Mouse (Mus musculus) forebrain, embryonic 16.5 days (tissue): ENCODE results near the gene Fgfr3. TPM values are rescaled to one million over a fixed set of nuclear protein-coding genes. Genes with fewer than 3 reads are reported as not detected.

ENCODE experiments used
- ATAC-seq: fragments of 200-750 bp; cut with Nextera tagmentation; 2 replicates; pipeline ENCODE4 v1.8.0; 2017; ENCODE audit warnings: mild to moderate bottlenecking, moderate library complexity
- H3K27ac ChIP-seq: fragments of 300-500 bp; sonication (generic); 2 replicates; pipeline ENCODE4 v1.5.1; 2014; ENCODE audit warnings: low read length, control low read depth
- H3K27me3 ChIP-seq: fragments of 300-500 bp; sonication (generic); replicated peaks from 2 replicates; pipeline ENCODE4 v1.6.1; 2014; ENCODE audit warnings: low read length; ENCODE audit not compliant: control insufficient read depth, insufficient read depth
- H3K36me3 ChIP-seq: fragments of 300-500 bp; sonication (generic); 2 replicates; pipeline ENCODE4 v1.6.1; 2014; ENCODE audit not compliant: control insufficient read depth, insufficient read depth
- H3K4me1 ChIP-seq: fragments of 300-500 bp; sonication (generic); replicated peaks from 2 replicates; pipeline ENCODE4 v1.6.1; 2014; ENCODE audit warnings: low read length; ENCODE audit not compliant: control insufficient read depth, insufficient read depth
- H3K4me2 ChIP-seq: fragments of 300-500 bp; sonication (generic); 2 replicates; pipeline ENCODE4 v1.6.1; 2014; ENCODE audit warnings: mild to moderate bottlenecking, low read length, control low read depth
- H3K4me3 ChIP-seq: fragments of 300-500 bp; sonication (generic); replicated peaks from 2 replicates; pipeline ENCODE4 v1.5.1; 2014; ENCODE audit warnings: mild to moderate bottlenecking, low read length, control low read depth
- H3K9ac ChIP-seq: fragments of 300-500 bp; sonication (generic); replicated peaks from 2 replicates; pipeline ENCODE4 v1.6.1; 2014; ENCODE audit warnings: low read depth, low read length, control low read depth
- H3K9me3 ChIP-seq: fragments of 300-500 bp; sonication (generic); 2 replicates; pipeline ENCODE4 v1.6.1; 2016; ENCODE audit warnings: low read length; ENCODE audit not compliant: control insufficient read depth
- WGBS: fragments of 180-500 bp; shearing (Covaris S2); extraction: QIAGEN DNeasy Blood & Tissue Kit; methylation state at CpG from one replicate; pipeline ENCODE4 v1.1.7; 2014; 5-methylcytosine and 5-hydroxymethylcytosine counted together
- polyA plus RNA-seq: library from polyadenylated mRNA; unstranded; fragments of >200 nt; fragmentation: Nextera tagmentation; extraction: Ambion mirVana; gene quantifications from 2 replicates; pipeline ENCODE4 v1.2.1, GENCODE M21; 2015

The Fgfr3 gene
- polyA plus RNA-seq, 1 experiment from 2014 or later: 29.9 TPM

GRCm38 (mm10) chr5:33736230-33736629, 14.8 kb downstream of the Fgfr3 start:
- 78% methylated on average over 9 of the region's 9 CpGs for WGBS
- no peak for ATAC-seq
- peaks cover 3% of the 10 kb centered on the region for H3K36me3 ChIP-seq

GRCm38 (mm10) chr5:33737903-33738321, 16.4 kb downstream of the Fgfr3 start:
- ATAC-seq: peak; percentile 42; the same call in 1 of the 2 replicates
- Histone ChIP-seq H3K9me3 (no peaks in the 10 kb centered on the region), H3K27me3 (no peaks in the 10 kb centered on the region), H3K4me3 (no peak overlapping the region), H3K27ac (no peak overlapping the region), H3K36me3 (no peaks in the 10 kb centered on the region; the same call in none of the 2 replicates), H3K4me1 (no peaks in the 10 kb centered on the region), H3K4me2 (no peak overlapping the region), H3K9ac (no peak overlapping the region)
- WGBS: 11% methylated on average over 7 of the region's 7 CpGs

More at GRCm38 (mm10) chr5:33736230-33736629, 14.8 kb downstream of the Fgfr3 start:
- no peaks in the 10 kb centered on the region for H3K27me3 ChIP-seq
- no peak overlapping the region for H3K27ac ChIP-seq
- no peaks in the 10 kb centered on the region for H3K9me3 ChIP-seq
- no peak overlapping the region for H3K4me3 ChIP-seq
- H3K9ac ChIP-seq: no peak overlapping the region
- no peaks in the 10 kb centered on the region for H3K4me1 ChIP-seq
- no peak overlapping the region for H3K4me2 ChIP-seq

GRCm38 (mm10) chr5:33738341-33738740, 16.9 kb downstream of the Fgfr3 start:
- no peak overlapping the region for H3K27ac ChIP-seq
- no peak overlapping the region for H3K9ac ChIP-seq
- no peak overlapping the region for H3K4me3 ChIP-seq
- H3K27me3 ChIP-seq: no peaks in the 10 kb centered on the region
- no peak for ATAC-seq
- H3K9me3 ChIP-seq: no peaks in the 10 kb centered on the region
- H3K4me1 ChIP-seq: no peaks in the 10 kb centered on the region
- no peak overlapping the region for H3K4me2 ChIP-seq
- peaks cover 1% of the 10 kb centered on the region for H3K36me3 ChIP-seq

- ATAC-seq: no peak
- Histone ChIP-seq H3K4me2 (no peak overlapping the region), H3K27me3 (no peaks in the 10 kb centered on the region), H3K27ac (no peak overlapping the region), H3K9ac (no peak overlapping the region), H3K9me3 (no peaks in the 10 kb centered on the region), H3K4me1 (no peaks in the 10 kb centered on the region), H3K4me3 (no peak overlapping the region), H3K36me3 (peaks cover 3% of the 10 kb centered on the region)
- WGBS: 90% methylated on average over 4 of the region's 4 CpGs
Measured at GRCm38 (mm10) chr5:33740548-33740947, 19.1 kb downstream of the Fgfr3 start.

GRCm38 (mm10) chr5:33743481-33743880, 22.0 kb downstream of the Fgfr3 start:
- H3K9ac ChIP-seq: no peak overlapping the region
- H3K27ac ChIP-seq: no peak overlapping the region
- ATAC-seq: no peak
- H3K9me3 ChIP-seq: no peaks in the 10 kb centered on the region
- no peak overlapping the region for H3K4me3 ChIP-seq
- 96% methylated on average over 8 of the region's 8 CpGs for WGBS
- H3K27me3 ChIP-seq: no peaks in the 10 kb centered on the region
- H3K4me1 ChIP-seq: no peaks in the 10 kb centered on the region
- peaks cover 23% of the 10 kb centered on the region for H3K36me3 ChIP-seq
- no peak overlapping the region for H3K4me2 ChIP-seq

GRCm38 (mm10) chr5:33777195-33777594, 55.7 kb downstream of the Fgfr3 start:
- no peaks in the 10 kb centered on the region for H3K27me3 ChIP-seq

GRCm38 (mm10) chr5:33781964-33782344, 60.5 kb downstream of the Fgfr3 start:
- H3K9ac ChIP-seq: peak overlapping the region; percentile 90
- H3K27me3 ChIP-seq: no peaks in the 10 kb centered on the region
- peak overlapping the region; percentile 80 for H3K4me3 ChIP-seq
- no peaks in the 10 kb centered on the region for H3K9me3 ChIP-seq
- H3K4me2 ChIP-seq: peak overlapping the region; percentile 77
- no peak for ATAC-seq
- H3K36me3 ChIP-seq: peaks cover 4% of the 10 kb centered on the region; the same call in 1 of the 2 replicates
- H3K27ac ChIP-seq: no peak overlapping the region; the same call in 1 of the 2 replicates
- 5% methylated on average over 11 of the region's 11 CpGs for WGBS
- H3K4me1 ChIP-seq: peaks cover 16% of the 10 kb centered on the region

More at GRCm38 (mm10) chr5:33777195-33777594, 55.7 kb downstream of the Fgfr3 start:
- H3K36me3 ChIP-seq: peaks cover 7% of the 10 kb centered on the region; the same call in 1 of the 2 replicates
- no peak overlapping the region for H3K4me2 ChIP-seq
- no peak for ATAC-seq
- H3K4me3 ChIP-seq: no peak overlapping the region
- no peak overlapping the region for H3K9ac ChIP-seq
- H3K9me3 ChIP-seq: no peaks in the 10 kb centered on the region
- H3K4me1 ChIP-seq: peaks cover 11% of the 10 kb centered on the region
- no peak overlapping the region for H3K27ac ChIP-seq

GRCm38 (mm10) chr5:33782345-33782998, 61.0 kb downstream of the Fgfr3 start, which contains the start of gene Letm1:
TSS of gene Letm1 (minus strand) at chr5:33782817.
- H3K4me1 ChIP-seq: peaks cover 16% of the 10 kb centered on the region
- peak within 1 kb of the TSS; percentile 80 for H3K4me3 ChIP-seq
- no peaks in the 10 kb centered on the region for H3K9me3 ChIP-seq
- under 1% methylated on average over 64 of the region's 65 CpGs for WGBS
- H3K27ac ChIP-seq: peak within 1 kb of the TSS; percentile 85
- H3K9ac ChIP-seq: peak within 1 kb of the TSS; percentile 90
- peak within 1 kb of the TSS; percentile 77 for H3K4me2 ChIP-seq
- H3K36me3 ChIP-seq: peaks cover 4% of the 10 kb centered on the region; the same call in 1 of the 2 replicates
- H3K27me3 ChIP-seq: no peaks in the 10 kb centered on the region
- ATAC-seq: peak; percentile 100

- Histone ChIP-seq H3K27ac (peak overlapping the region; percentile 85), H3K4me1 (peaks cover 16% of the 10 kb centered on the region), H3K9me3 (no peaks in the 10 kb centered on the region), H3K27me3 (no peaks in the 10 kb centered on the region), H3K4me3 (peak overlapping the region; percentile 80), H3K36me3 (no peaks in the 10 kb centered on the region), H3K9ac (peak overlapping the region; percentile 90), H3K4me2 (peak overlapping the region; percentile 77)
- peak; percentile 71; the same call in 1 of the 2 replicates for ATAC-seq
- WGBS: 10% methylated on average over 6 of the region's 6 CpGs
Measured at GRCm38 (mm10) chr5:33782999-33783390, 61.5 kb downstream of the Fgfr3 start.
